Mouse (Mus musculus) liver, embryonic 14.5 days (tissue): ENCODE data around the gene Fam243.

Experiments
- CTCF ChIP-seq: IDR thresholded peaks from 2 replicates; pipeline ENCODE4 v1.5.1; 2016; ENCODE audit warnings: antibody characterized with exemption, low read depth, control low read depth
- EP300 ChIP-seq: IDR thresholded peaks from 2 replicates; pipeline ENCODE4 v1.6.1; 2016; ENCODE audit warnings: antibody characterized with exemption, low read depth

- TF ChIP-seq EP300 (no peak), CTCF (no peak)
Observed at GRCm38 (mm10) chr16:92325062-92325406, 3.8 kb upstream of the Fam243 start.
